Mouse (Mus musculus): Measurements from ENCODE around the gene Bmper. TPM values are rescaled to one million over a fixed set of nuclear protein-coding genes. Genes with fewer than 3 reads are reported as not detected.

Bmper gene
- polyA plus RNA-seq, 1 experiment from 2014 or later = 13.4 TPM

DNA sequence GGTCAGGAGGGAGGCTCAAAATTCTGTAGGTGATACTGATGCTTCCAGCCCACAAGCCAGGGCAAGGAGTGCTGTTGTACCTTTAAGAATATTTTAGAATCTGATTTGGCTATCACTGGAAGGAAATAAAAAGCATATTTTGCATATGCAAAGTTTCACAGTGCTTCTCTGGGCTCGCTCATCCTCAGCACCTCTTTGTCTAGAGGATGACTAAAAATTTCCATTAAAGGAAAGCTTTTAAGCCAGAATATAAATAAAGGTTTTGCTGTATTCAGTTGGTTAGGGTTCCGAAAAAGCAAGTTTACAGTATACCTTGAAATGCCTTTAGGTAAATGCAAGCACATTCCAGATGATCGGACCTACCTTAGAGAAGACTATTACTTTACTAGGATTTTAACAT, 105.0 kb downstream of the Bmper start:
- ATAC-seq (replicated peaks; ENCODE audit: low FRiP score, low read depth) (no peak), DNase-seq (ENCODE audit: low spot score) (no peak)
- no peak overlapping the region for H3K4me3 ChIP-seq (replicated peaks; ENCODE audit: low read depth, low read length)
- no peaks in the 10 kb centered on the region for H3K27me3 ChIP-seq (ENCODE audit: insufficient read depth, low read length)
- TF ChIP-seq CTCF (IDR thresholded peaks at IDR 0.05; ENCODE audit: low read depth) = no peak
- WGBS = 85% methylated on average over 3 of the region's 3 CpGs
- H3K4me2 ChIP-seq (ENCODE audit: low read length) = no peak overlapping the region
- no peaks in the 10 kb centered on the region for H3K4me1 ChIP-seq (replicated peaks; ENCODE audit: insufficient read depth, low read length)
- H3K9ac ChIP-seq (ENCODE audit: low read depth, low read length) = no peak overlapping the region
- no peaks in the 10 kb centered on the region for H3K36me3 ChIP-seq (ENCODE audit: insufficient read depth, low read length)
- H3K27ac ChIP-seq = no peak overlapping the region
- no peaks in the 10 kb centered on the region for H3K9me3 ChIP-seq (replicated peaks; ENCODE audit: low read length)

- no peak overlapping the region for H3K4me3 ChIP-seq (replicated peaks; ENCODE audit: low read depth, low read length)
- no peak overlapping the region for H3K9ac ChIP-seq (ENCODE audit: low read depth, low read length)
- DNase-seq (ENCODE audit: low spot score) = no peak
- no peak for ATAC-seq (replicated peaks; ENCODE audit: low FRiP score, low read depth)
- no peaks in the 10 kb centered on the region for H3K9me3 ChIP-seq (replicated peaks; ENCODE audit: low read length)
- no peak for TF ChIP-seq CTCF (IDR thresholded peaks at IDR 0.05; ENCODE audit: low read depth)
- WGBS = 55% methylated on average over 3 of the region's 3 CpGs
- no peak overlapping the region for H3K27ac ChIP-seq
- H3K4me2 ChIP-seq (ENCODE audit: low read length) = no peak overlapping the region
- no peaks in the 10 kb centered on the region for H3K4me1 ChIP-seq (replicated peaks; ENCODE audit: insufficient read depth, low read length)
- no peaks in the 10 kb centered on the region for H3K36me3 ChIP-seq (ENCODE audit: insufficient read depth, low read length)
- no peaks in the 10 kb centered on the region for H3K27me3 ChIP-seq (ENCODE audit: insufficient read depth, low read length)
These were observed 110.3 kb downstream of the Bmper start for GRCm38 (mm10) chr9:23333041-23333622.

- H3K4me2 ChIP-seq (ENCODE audit: low read length) = no peak overlapping the region
- TF ChIP-seq CTCF (IDR thresholded peaks at IDR 0.05; ENCODE audit: low read depth) = no peak
- DNase-seq (ENCODE audit: low spot score) = no peak
- no peaks in the 10 kb centered on the region for H3K36me3 ChIP-seq (ENCODE audit: insufficient read depth, low read length)
- no peak for ATAC-seq (replicated peaks; ENCODE audit: low FRiP score, low read depth)
- H3K27ac ChIP-seq = no peak overlapping the region
- H3K9me3 ChIP-seq (replicated peaks; ENCODE audit: low read length) = no peaks in the 10 kb centered on the region
- no peak overlapping the region for H3K9ac ChIP-seq (ENCODE audit: low read depth, low read length)
- H3K4me3 ChIP-seq (replicated peaks; ENCODE audit: low read depth, low read length) = no peak overlapping the region
- no peaks in the 10 kb centered on the region for H3K27me3 ChIP-seq (ENCODE audit: insufficient read depth, low read length)
- H3K4me1 ChIP-seq (replicated peaks; ENCODE audit: insufficient read depth, low read length) = no peaks in the 10 kb centered on the region
These were observed 117.7 kb downstream of the Bmper start for GRCm38 (mm10) chr9:23340551-23340950.

- no peak overlapping the region for H3K9ac ChIP-seq (ENCODE audit: low read depth, low read length)
- no peaks in the 10 kb centered on the region for H3K4me1 ChIP-seq (replicated peaks; ENCODE audit: insufficient read depth, low read length)
- no peaks in the 10 kb centered on the region for H3K27me3 ChIP-seq (ENCODE audit: insufficient read depth, low read length)
- H3K27ac ChIP-seq = no peak overlapping the region
- no peak for TF ChIP-seq CTCF (IDR thresholded peaks at IDR 0.05; ENCODE audit: low read depth)
- no peak overlapping the region for H3K4me2 ChIP-seq (ENCODE audit: low read length)
- H3K9me3 ChIP-seq (replicated peaks; ENCODE audit: low read length) = no peaks in the 10 kb centered on the region
- H3K4me3 ChIP-seq (replicated peaks; ENCODE audit: low read depth, low read length) = no peak overlapping the region
- DNase-seq (ENCODE audit: low spot score) (no peak), ATAC-seq (replicated peaks; ENCODE audit: low FRiP score, low read depth) (no peak)
- no peaks in the 10 kb centered on the region for H3K36me3 ChIP-seq (ENCODE audit: insufficient read depth, low read length)
These were observed 118.4 kb downstream of the Bmper start for GRCm38 (mm10) chr9:23341246-23341645.

DNA sequence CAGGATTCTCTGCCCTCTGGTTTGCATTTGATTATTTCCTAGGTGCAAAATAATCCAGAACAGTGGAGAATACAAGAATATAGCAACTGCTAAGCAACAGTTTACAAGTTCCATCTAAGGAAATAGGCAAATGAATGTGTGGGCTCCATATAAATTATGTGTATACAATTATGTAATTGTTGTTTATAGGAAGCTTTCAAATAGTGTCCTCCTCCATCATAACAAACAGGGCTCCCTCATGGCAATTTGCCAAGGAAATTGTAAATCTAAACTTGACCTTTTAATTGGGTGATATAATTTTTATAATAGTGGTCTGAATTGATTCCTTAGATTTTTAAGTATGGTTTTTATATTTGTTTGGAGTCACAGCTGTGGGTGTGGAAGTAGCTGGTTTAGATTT, 121.5 kb downstream of the Bmper start:
- TF ChIP-seq CTCF (IDR thresholded peaks at IDR 0.05; ENCODE audit: low read depth) = no peak
- Histone ChIP-seq H3K4me2 (ENCODE audit: low read length) (no peak overlapping the region), H3K9me3 (replicated peaks; ENCODE audit: low read length) (no peaks in the 10 kb centered on the region), H3K27me3 (ENCODE audit: insufficient read depth, low read length) (no peaks in the 10 kb centered on the region), H3K36me3 (ENCODE audit: insufficient read depth, low read length) (no peaks in the 10 kb centered on the region), H3K9ac (ENCODE audit: low read depth, low read length) (no peak overlapping the region), H3K4me3 (replicated peaks; ENCODE audit: low read depth, low read length) (no peak overlapping the region), H3K4me1 (replicated peaks; ENCODE audit: insufficient read depth, low read length) (no peaks in the 10 kb centered on the region), H3K27ac (no peak overlapping the region)
- ATAC-seq (replicated peaks; ENCODE audit: low FRiP score, low read depth) (no peak), DNase-seq (ENCODE audit: low spot score) (peak; percentile 13)

GRCm38 (mm10) chr9:23345093-23345844, 122.4 kb downstream of the Bmper start:
- Histone ChIP-seq H3K4me1 (replicated peaks; ENCODE audit: insufficient read depth, low read length) (no peaks in the 10 kb centered on the region), H3K36me3 (ENCODE audit: insufficient read depth, low read length) (no peaks in the 10 kb centered on the region), H3K4me3 (replicated peaks; ENCODE audit: low read depth, low read length) (no peak overlapping the region), H3K27ac (no peak overlapping the region), H3K4me2 (ENCODE audit: low read length) (no peak overlapping the region), H3K9me3 (replicated peaks; ENCODE audit: low read length) (no peaks in the 10 kb centered on the region), H3K9ac (ENCODE audit: low read depth, low read length) (no peak overlapping the region), H3K27me3 (ENCODE audit: insufficient read depth, low read length) (no peaks in the 10 kb centered on the region)
- TF ChIP-seq CTCF (IDR thresholded peaks at IDR 0.05; ENCODE audit: low read depth) = no peak
- DNase-seq (ENCODE audit: low spot score) (peak; percentile 5), ATAC-seq (replicated peaks; ENCODE audit: low FRiP score, low read depth) (no peak)
- WGBS = 57% methylated on average over 8 of the region's 8 CpGs
